Mouse (Mus musculus) kidney, postnatal 0 days (tissue): ENCODE results near the gene H2-Eb1. TPM values are rescaled to one million over a fixed set of nuclear protein-coding genes. Genes with fewer than 3 reads are reported as not detected.

Source experiments
- ATAC-seq: fragments of 200-750 bp; cut with Nextera tagmentation; replicated peaks from 2 replicates; pipeline ENCODE4 v1.8.0; 2017; ENCODE audit warnings: low read depth, moderate number of reproducible peaks, moderate TSS enrichment, moderate library complexity; ENCODE audit not compliant: low FRiP score
- DNase-seq: peaks from one replicate; pipeline ENCODE4 v3.0.0-alpha.2; 2016; ENCODE audit warnings: low spot score
- H3K27ac ChIP-seq: fragments of 300-500 bp; sonication (generic); 2 replicates; pipeline ENCODE4 v1.5.1; 2014; ENCODE audit warnings: mild to moderate bottlenecking
- H3K27me3 ChIP-seq: fragments of 300-500 bp; sonication (generic); 2 replicates; pipeline ENCODE4 v1.6.1; 2014; ENCODE audit warnings: low read length, mixed read lengths; ENCODE audit not compliant: insufficient read depth
- H3K36me3 ChIP-seq: fragments of 300-500 bp; sonication (generic); 2 replicates; pipeline ENCODE4 v1.6.1; 2014; ENCODE audit warnings: low read length, mixed read lengths; ENCODE audit not compliant: insufficient read depth
- H3K4me1 ChIP-seq: fragments of 300-500 bp; sonication (generic); replicated peaks from 2 replicates; pipeline ENCODE4 v1.6.1; 2014; ENCODE audit warnings: antibody characterized with exemption, low read length, mixed read lengths; ENCODE audit not compliant: insufficient read depth
- H3K4me2 ChIP-seq: fragments of 300-500 bp; sonication (generic); 2 replicates; pipeline ENCODE4 v1.6.1; 2014; ENCODE audit warnings: mild to moderate bottlenecking, low read length, moderate library complexity, mixed read lengths
- H3K4me3 ChIP-seq: fragments of 300-500 bp; sonication (generic); replicated peaks from 2 replicates; pipeline ENCODE4 v1.5.1; 2014; ENCODE audit warnings: low read depth, low read length
- H3K9ac ChIP-seq: fragments of 300-500 bp; sonication (generic); 2 replicates; pipeline ENCODE4 v1.6.1; 2014; ENCODE audit warnings: low read depth, low read length
- H3K9me3 ChIP-seq: fragments of 300-500 bp; sonication (generic); replicated peaks from 2 replicates; pipeline ENCODE4 v1.6.1; 2016; ENCODE audit warnings: low read length, inconsistent platforms, mixed read lengths
- CTCF ChIP-seq: IDR thresholded peaks from 2 replicates; pipeline ENCODE4 v1.5.1; 2016; ENCODE audit warnings: antibody characterized with exemption, low read depth, mild to moderate bottlenecking, moderate library complexity
- WGBS: fragments of 180-500 bp; shearing (Covaris S2); extraction: QIAGEN DNeasy Blood & Tissue Kit; methylation state at CpG from one replicate; pipeline ENCODE4 v1.1.7; 2014; 5-methylcytosine and 5-hydroxymethylcytosine counted together
- polyA plus RNA-seq: library from polyadenylated mRNA; unstranded; fragments of >200 nt; fragmentation: Nextera tagmentation; extraction: Ambion mirVana; gene quantifications from 2 replicates; pipeline ENCODE4 v1.2.1, GENCODE M21; 2015

The H2-Eb1 gene
- polyA plus RNA-seq: 13.6 and 14.3 TPM in 2 replicates

- Histone ChIP-seq H3K27ac (no peak within 1 kb of the TSS), H3K4me1 (no peaks in the 10 kb centered on the region), H3K9ac (no peak within 1 kb of the TSS), H3K27me3 (no peaks in the 10 kb centered on the region), H3K4me3 (no peak within 1 kb of the TSS), H3K36me3 (no peaks in the 10 kb centered on the region), H3K4me2 (no peak within 1 kb of the TSS), H3K9me3 (no peaks in the 10 kb centered on the region)
- ATAC-seq (peak; percentile 79), DNase-seq (peak; percentile 96)
- TF ChIP-seq CTCF: no peak
Observed at GRCm38 (mm10) chr17:34305380-34306030, at the start of gene H2-Eb1. H2-Eb1 (plus strand) TSS chr17:34305867.

GRCm38 (mm10) chr17:34256501-34256900 is 49.2 kb upstream of the H2-Eb1 start:
- ATAC-seq: no peak
- Histone ChIP-seq H3K27ac (no peak overlapping the region), H3K4me3 (no peak overlapping the region), H3K36me3 (no peaks in the 10 kb centered on the region), H3K27me3 (no peaks in the 10 kb centered on the region), H3K4me2 (no peak overlapping the region), H3K9me3 (no peaks in the 10 kb centered on the region), H3K9ac (no peak overlapping the region), H3K4me1 (no peaks in the 10 kb centered on the region)
- no peak for DNase-seq
- TF ChIP-seq CTCF: no peak
- WGBS: 76% methylated on average over 5 of the region's 5 CpGs

GRCm38 (mm10) chr17:34257594-34258375 is 47.9 kb upstream of the H2-Eb1 start, which contains the start of gene H2-Ab1:
H2-Ab1 (plus strand) TSS chr17:34257689.
- 73% methylated on average over 11 of the region's 11 CpGs for WGBS
- TF ChIP-seq CTCF: no peak
- no peak within 1 kb of the TSS for H3K27ac ChIP-seq

GRCm38 (mm10) chr17:34260551-34260950 is 45.1 kb upstream of the H2-Eb1 start:
- Histone ChIP-seq H3K4me3 (no peak overlapping the region), H3K4me2 (no peak overlapping the region), H3K4me1 (peaks cover 5% of the 10 kb centered on the region; the same call in 1 of the 2 replicates), H3K36me3 (no peaks in the 10 kb centered on the region), H3K9ac (no peak overlapping the region), H3K9me3 (no peaks in the 10 kb centered on the region), H3K27me3 (no peaks in the 10 kb centered on the region), H3K27ac (no peak overlapping the region)
- ATAC-seq: no peak
- DNase-seq: no peak
- TF ChIP-seq CTCF: no peak
- 58% methylated on average over 5 of the region's 5 CpGs for WGBS

More at GRCm38 (mm10) chr17:34257594-34258375, 47.9 kb upstream of the H2-Eb1 start, which contains the start of gene H2-Ab1:
- H3K4me2 ChIP-seq: no peak within 1 kb of the TSS
- H3K4me1 ChIP-seq: no peaks in the 10 kb centered on the region
- no peaks in the 10 kb centered on the region for H3K9me3 ChIP-seq
- ATAC-seq: no peak
- peak; percentile 78 for DNase-seq
- no peak within 1 kb of the TSS for H3K4me3 ChIP-seq
- H3K36me3 ChIP-seq: no peaks in the 10 kb centered on the region
- H3K9ac ChIP-seq: no peak within 1 kb of the TSS
- no peaks in the 10 kb centered on the region for H3K27me3 ChIP-seq

- no peaks in the 10 kb centered on the region for H3K27me3 ChIP-seq
- peaks cover 5% of the 10 kb centered on the region; the same call in 1 of the 2 replicates for H3K4me1 ChIP-seq
- no peak overlapping the region for H3K4me3 ChIP-seq
- ATAC-seq (peak; percentile 67), DNase-seq (peak; percentile 92)
- H3K9me3 ChIP-seq: no peaks in the 10 kb centered on the region
- no peaks in the 10 kb centered on the region for H3K36me3 ChIP-seq
- TF ChIP-seq CTCF: no peak
- 24% methylated on average over 4 of the region's 4 CpGs for WGBS
- H3K9ac ChIP-seq: no peak overlapping the region
- H3K4me2 ChIP-seq: no peak overlapping the region
- no peak overlapping the region for H3K27ac ChIP-seq
Observed at GRCm38 (mm10) chr17:34261502-34261901, 44.2 kb upstream of the H2-Eb1 start.

GRCm38 (mm10) chr17:34263068-34263467 is 42.6 kb upstream of the H2-Eb1 start:
- Histone ChIP-seq H3K9me3 (no peaks in the 10 kb centered on the region), H3K4me2 (peak overlapping the region; percentile 97), H3K9ac (0 out of 2 replicates have a peak overlapping the region, but pooled peaks have one; percentile 9), H3K4me3 (peak overlapping the region; percentile 54), H3K27ac (no peak overlapping the region), H3K27me3 (no peaks in the 10 kb centered on the region), H3K36me3 (no peaks in the 10 kb centered on the region), H3K4me1 (peaks cover 5% of the 10 kb centered on the region; the same call in 1 of the 2 replicates)
- WGBS: 1% methylated on average over 8 of the region's 8 CpGs
- DNase-seq (peak; percentile 95), ATAC-seq (peak; percentile 75)
- no peak for TF ChIP-seq CTCF
